Mouse (Mus musculus) lung, embryonic 14.5 days (tissue): Measurements from ENCODE around the gene Brinp2. TPM values are rescaled to one million over a fixed set of nuclear protein-coding genes. Genes with fewer than 3 reads are reported as not detected.
A peak's percentile ranks its signal among the peaks of the same experiment; 100 is the strongest.

Experiments
- ATAC-seq: fragments of 200-750 bp; cut with Nextera tagmentation; 2 replicates; pipeline ENCODE4 v1.8.0; 2017; ENCODE audit warnings: mild to moderate bottlenecking, moderate TSS enrichment, moderate library complexity; ENCODE audit not compliant: insufficient read depth
- DNase-seq: peaks from one replicate; pipeline ENCODE4 v3.0.0-alpha.2; 2015
- H3K27ac ChIP-seq: fragments of 300-500 bp; sonication (generic); 2 replicates; pipeline ENCODE4 v1.5.1; 2014; ENCODE audit warnings: low read depth, mild to moderate bottlenecking, moderate library complexity
- H3K27me3 ChIP-seq: fragments of 300-500 bp; sonication (generic); 2 replicates; pipeline ENCODE4 v1.6.1; 2014; ENCODE audit warnings: low read length, control low read depth; ENCODE audit not compliant: insufficient read depth
- H3K36me3 ChIP-seq: fragments of 300-500 bp; sonication (generic); 2 replicates; pipeline ENCODE4 v1.6.1; 2014; ENCODE audit warnings: control low read depth; ENCODE audit not compliant: insufficient read depth
- H3K4me1 ChIP-seq: fragments of 300-500 bp; sonication (generic); 2 replicates; pipeline ENCODE4 v1.6.1; 2014; ENCODE audit warnings: antibody characterized with exemption, control low read depth; ENCODE audit not compliant: insufficient read depth
- H3K4me2 ChIP-seq: fragments of 300-500 bp; sonication (generic); 2 replicates; pipeline ENCODE4 v1.6.1; 2014; ENCODE audit warnings: mild to moderate bottlenecking
- H3K4me3 ChIP-seq: fragments of 300-500 bp; sonication (generic); 2 replicates; pipeline ENCODE4 v1.5.1; 2014; ENCODE audit warnings: low read depth, low read length
- H3K9ac ChIP-seq: fragments of 300-500 bp; sonication (generic); 2 replicates; pipeline ENCODE4 v1.6.1; 2014
- H3K9me3 ChIP-seq: fragments of 300-500 bp; sonication (generic); 2 replicates; pipeline ENCODE4 v1.6.1; 2016; ENCODE audit warnings: low read depth, low read length, control low read depth
- CTCF ChIP-seq: IDR thresholded peaks from 2 replicates; pipeline ENCODE4 v1.5.1; 2016; ENCODE audit warnings: antibody characterized with exemption, low read depth
- WGBS: fragments of 180-500 bp; shearing (Covaris S2); extraction: QIAGEN DNeasy Blood & Tissue Kit; methylation state at CpG from one replicate; pipeline ENCODE4 v1.1.7; 2014; 5-methylcytosine and 5-hydroxymethylcytosine counted together
- polyA plus RNA-seq: library from polyadenylated mRNA; unstranded; fragments of >200 nt; fragmentation: Nextera tagmentation; extraction: Ambion mirVana; gene quantifications from 2 replicates; pipeline ENCODE4 v1.2.1, GENCODE M21; 2014

Brinp2 gene
- polyA plus RNA-seq, 1 experiment from 2014 or later, result 0.24 TPM

DNA sequence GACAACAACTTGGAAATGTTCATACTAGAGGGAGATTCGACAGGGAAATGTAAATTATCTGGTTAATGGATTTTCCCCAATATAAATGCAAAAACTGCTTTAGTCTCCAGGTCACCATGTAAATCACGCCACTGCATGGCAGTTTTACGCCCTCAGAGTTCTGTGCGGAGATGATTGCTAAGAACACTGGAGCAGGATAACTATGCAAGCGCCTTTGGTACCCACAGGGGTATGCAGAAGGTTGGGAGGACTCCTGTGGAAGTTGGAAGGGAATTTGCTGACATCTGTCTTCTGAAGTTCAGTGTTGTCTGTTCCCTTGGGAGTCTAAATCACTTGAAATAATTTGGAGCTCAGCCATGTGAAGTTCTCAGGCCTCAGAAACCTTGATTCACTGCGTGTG, 26.2 kb upstream of the Brinp2 start:
- Histone ChIP-seq H3K4me1 (no peaks in the 10 kb centered on the region), H3K36me3 (no peaks in the 10 kb centered on the region), H3K27ac (no peak overlapping the region), H3K4me2 (no peak overlapping the region), H3K9ac (no peak overlapping the region), H3K27me3 (no peaks in the 10 kb centered on the region), H3K9me3 (no peaks in the 10 kb centered on the region), H3K4me3 (no peak overlapping the region)
- TF ChIP-seq CTCF, result no peak
- DNase-seq (no peak), ATAC-seq (no peak)
- WGBS, result 73% methylated on average over 6 of the region's 6 CpGs

- Histone ChIP-seq H3K27me3 (peaks cover 16% of the 10 kb centered on the region; the same call in 1 of the 2 replicates), H3K4me2 (no peak overlapping the region), H3K36me3 (no peaks in the 10 kb centered on the region), H3K9ac (no peak overlapping the region), H3K9me3 (no peaks in the 10 kb centered on the region), H3K4me3 (no peak overlapping the region), H3K27ac (no peak overlapping the region), H3K4me1 (no peaks in the 10 kb centered on the region)
- ATAC-seq, result no peak
- TF ChIP-seq CTCF, result no peak
- DNase-seq, result no peak
- 68% methylated on average over 1 of the region's 1 CpGs for WGBS
Observed at GRCm38 (mm10) chr1:158364461-158364860, 8.3 kb upstream of the Brinp2 start.

- Histone ChIP-seq H3K27ac (no peak overlapping the region), H3K4me2 (peak overlapping the region; percentile 67), H3K9ac (peak overlapping the region; percentile 34; the same call in 1 of the 2 replicates), H3K4me3 (peak overlapping the region; percentile 34), H3K9me3 (no peaks in the 10 kb centered on the region), H3K36me3 (no peaks in the 10 kb centered on the region), H3K27me3 (peaks cover 21% of the 10 kb centered on the region), H3K4me1 (no peaks in the 10 kb centered on the region)
- WGBS, result 1% methylated on average over 35 of the region's 37 CpGs
- ATAC-seq, result peak; percentile 80; the same call in 1 of the 2 replicates
- peak; percentile 30 for DNase-seq
- no peak for TF ChIP-seq CTCF
Observed at GRCm38 (mm10) chr1:158362292-158363101, 6.4 kb upstream of the Brinp2 start.

DNA sequence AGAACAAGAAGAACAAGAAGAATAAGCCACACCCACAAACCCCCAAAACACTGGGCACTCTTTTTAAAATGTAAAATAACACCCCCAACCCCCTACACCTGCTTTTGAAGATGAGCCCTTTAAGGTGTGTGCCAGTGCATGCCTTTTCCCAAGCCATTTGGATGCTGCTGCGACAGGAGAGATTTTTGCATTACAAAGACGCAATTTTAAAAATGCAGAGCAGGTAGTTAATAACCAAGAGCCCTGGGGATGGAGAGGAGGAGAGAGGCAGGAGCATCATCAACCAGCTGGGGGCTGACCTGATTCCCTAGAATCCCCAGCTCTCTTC, 5.8 kb upstream of the Brinp2 start, which contains the start of gene Astn1:
Astn1 (plus strand) TSS at position 310 of the 328 bp plus-strand sequence.
- TF ChIP-seq CTCF, result no peak
- Histone ChIP-seq H3K9me3 (no peaks in the 10 kb centered on the region), H3K36me3 (no peaks in the 10 kb centered on the region), H3K27me3 (peaks cover 24% of the 10 kb centered on the region), H3K4me3 (peak within 1 kb of the TSS; percentile 34), H3K9ac (peak within 1 kb of the TSS; percentile 34; the same call in 1 of the 2 replicates), H3K4me1 (no peaks in the 10 kb centered on the region), H3K27ac (no peak within 1 kb of the TSS), H3K4me2 (peak within 1 kb of the TSS; percentile 67)
- DNase-seq (no peak), ATAC-seq (no peak)
- WGBS, result 5% methylated on average over 2 of the region's 2 CpGs

GRCm38 (mm10) chr1:158355177-158356050, 712 bp downstream of the Brinp2 start:
- no peaks in the 10 kb centered on the region for H3K36me3 ChIP-seq
- peak overlapping the region; percentile 78 for H3K4me2 ChIP-seq
- no peaks in the 10 kb centered on the region for H3K9me3 ChIP-seq
- H3K27me3 ChIP-seq, result peaks cover 25% of the 10 kb centered on the region
- WGBS, result 10% methylated on average over 28 of the region's 28 CpGs
- H3K27ac ChIP-seq, result no peak overlapping the region
- H3K4me3 ChIP-seq, result peak overlapping the region; percentile 45
- ATAC-seq (peak; percentile 26), DNase-seq (peak; percentile 67)
- H3K4me1 ChIP-seq, result no peaks in the 10 kb centered on the region; the same call in 1 of the 2 replicates
- H3K9ac ChIP-seq, result peak overlapping the region; percentile 23; the same call in 1 of the 2 replicates
- no peak for TF ChIP-seq CTCF

DNA sequence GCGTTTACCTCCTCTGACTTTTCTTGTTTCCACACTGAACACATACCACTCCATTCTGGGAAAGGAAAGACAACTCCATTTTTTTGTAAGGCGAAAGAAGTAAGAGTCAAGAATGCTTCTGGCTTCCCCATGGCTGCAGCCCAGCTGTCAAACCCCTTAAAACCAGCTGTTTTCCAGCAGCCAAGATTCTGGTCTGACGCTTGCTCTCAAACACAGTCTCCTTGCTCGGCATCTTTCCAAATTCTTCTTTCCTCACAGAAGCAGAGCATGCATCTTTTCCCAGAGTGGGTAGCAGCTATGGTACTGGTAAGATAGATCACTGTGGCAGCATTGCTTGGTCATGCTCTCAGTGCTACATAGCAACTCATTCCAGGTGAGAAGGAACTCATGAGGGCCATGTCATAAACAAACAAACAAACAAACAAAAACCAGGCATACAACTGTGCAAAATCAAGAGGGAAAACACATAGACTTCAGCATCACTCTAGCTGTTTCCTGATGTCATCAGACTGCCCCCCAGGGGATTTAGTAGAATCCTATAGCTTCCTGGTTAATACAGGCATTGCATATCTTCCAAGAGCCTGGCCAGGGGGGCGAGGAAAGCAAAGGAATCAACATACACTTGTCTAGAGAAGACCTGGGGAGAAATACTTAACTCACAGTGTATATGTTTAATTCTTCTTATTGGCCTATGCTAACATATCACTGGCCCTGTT, 2.3 kb downstream of the Brinp2 start:
- WGBS, result 44% methylated on average over 5 of the region's 5 CpGs
- no peaks in the 10 kb centered on the region; the same call in 1 of the 2 replicates for H3K4me1 ChIP-seq
- H3K27ac ChIP-seq, result no peak overlapping the region
- no peak overlapping the region for H3K9ac ChIP-seq
- DNase-seq (peak; percentile 86), ATAC-seq (peak; percentile 52; the same call in 1 of the 2 replicates)
- H3K27me3 ChIP-seq, result peaks cover 25% of the 10 kb centered on the region
- TF ChIP-seq CTCF, result no peak
- no peaks in the 10 kb centered on the region for H3K9me3 ChIP-seq
- no peak overlapping the region for H3K4me3 ChIP-seq
- H3K4me2 ChIP-seq, result no peak overlapping the region
- no peaks in the 10 kb centered on the region for H3K36me3 ChIP-seq
